Mouse (Mus musculus) heart, embryonic 12.5 days (tissue): ENCODE data around the gene Rps6ka5. TPM values are rescaled to one million over a fixed set of nuclear protein-coding genes. Genes with fewer than 3 reads are reported as not detected.
A peak's percentile ranks its signal among the peaks of the same experiment; 100 is the strongest.

Experiments
- ATAC-seq: fragments of 200-750 bp; cut with Nextera tagmentation; 2 replicates; pipeline ENCODE4 v1.8.0; 2017; ENCODE audit warnings: moderate TSS enrichment, moderate library complexity; ENCODE audit not compliant: insufficient number of reproducible peaks, low FRiP score
- H3K27ac ChIP-seq: fragments of 300-500 bp; sonication (generic); 2 replicates; pipeline ENCODE4 v1.5.1; 2016; ENCODE audit warnings: mild to moderate bottlenecking, moderate library complexity; ENCODE audit not compliant: poor library complexity, severe bottlenecking
- H3K27me3 ChIP-seq: fragments of 300-500 bp; sonication (generic); replicated peaks from 2 replicates; pipeline ENCODE4 v1.6.1; 2016; ENCODE audit warnings: mild to moderate bottlenecking, moderate library complexity
- H3K36me3 ChIP-seq: fragments of 300-500 bp; sonication (generic); 2 replicates; pipeline ENCODE4 v1.6.1; 2016; ENCODE audit warnings: mild to moderate bottlenecking, moderate library complexity
- H3K4me1 ChIP-seq: fragments of 300-500 bp; sonication (generic); replicated peaks from 2 replicates; pipeline ENCODE4 v1.6.1; 2016; ENCODE audit warnings: mild to moderate bottlenecking
- H3K4me2 ChIP-seq: fragments of 300-500 bp; sonication (generic); 2 replicates; pipeline ENCODE4 v1.6.1; 2016; ENCODE audit warnings: mild to moderate bottlenecking, moderate library complexity
- H3K4me3 ChIP-seq: fragments of 300-500 bp; sonication (generic); 2 replicates; pipeline ENCODE4 v1.5.1; 2016; ENCODE audit warnings: mild to moderate bottlenecking
- H3K9ac ChIP-seq: fragments of 300-500 bp; sonication (generic); 2 replicates; pipeline ENCODE4 v1.6.1; 2016; ENCODE audit warnings: mild to moderate bottlenecking, moderate library complexity
- H3K9me3 ChIP-seq: fragments of 300-500 bp; sonication (generic); replicated peaks from 2 replicates; pipeline ENCODE4 v1.6.1; 2016; ENCODE audit warnings: mild to moderate bottlenecking, moderate library complexity
- WGBS: fragments of 180-500 bp; shearing (Covaris S2); methylation state at CpG from one replicate; pipeline ENCODE4 v1.1.7; 2016; 5-methylcytosine and 5-hydroxymethylcytosine counted together
- polyA plus RNA-seq: library from polyadenylated mRNA; unstranded; fragments of >200 nt; fragmentation: Nextera tagmentation; extraction: Ambion mirVana; gene quantifications from 2 replicates; pipeline ENCODE4 v1.2.1, GENCODE M21; 2016

Gene Rps6ka5
- polyA plus RNA-seq, 1 experiment from 2014 or later = 5.4 TPM

GRCm38 (mm10) chr12:100515493-100515892, 211.3 kb downstream of the Rps6ka5 start:
- Histone ChIP-seq H3K9ac (no peak overlapping the region), H3K27ac (no peak overlapping the region), H3K4me1 (peaks cover 44% of the 10 kb centered on the region), H3K27me3 (no peaks in the 10 kb centered on the region), H3K4me2 (no peak overlapping the region), H3K9me3 (no peaks in the 10 kb centered on the region), H3K36me3 (peaks cover 20% of the 10 kb centered on the region), H3K4me3 (no peak overlapping the region)
- 78% methylated on average over 4 of the region's 4 CpGs for WGBS
- no peak for ATAC-seq

DNA sequence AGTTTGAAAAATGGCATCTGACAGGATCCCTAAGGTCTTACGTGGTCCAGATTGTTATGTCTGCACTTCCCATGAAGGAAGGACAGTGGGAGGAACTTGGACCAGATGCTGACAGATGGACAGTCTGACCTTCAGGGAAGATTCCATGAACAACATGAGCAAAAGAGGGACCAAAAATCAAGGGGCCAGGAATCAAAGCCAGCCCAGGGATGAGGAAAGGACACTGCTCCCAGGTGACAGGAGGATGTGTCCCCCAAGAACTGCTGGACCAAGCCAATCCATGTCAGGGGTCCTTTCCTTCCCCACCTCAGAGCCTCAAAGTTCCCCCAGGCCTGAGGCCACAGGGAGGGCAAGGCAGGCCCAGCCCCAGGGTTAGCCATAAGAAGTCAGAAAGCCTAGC, 212.2 kb downstream of the Rps6ka5 start:
- Histone ChIP-seq H3K9ac (no peak overlapping the region), H3K4me2 (no peak overlapping the region), H3K4me1 (peaks cover 49% of the 10 kb centered on the region), H3K27ac (no peak overlapping the region), H3K27me3 (no peaks in the 10 kb centered on the region), H3K4me3 (no peak overlapping the region), H3K9me3 (no peaks in the 10 kb centered on the region), H3K36me3 (peaks cover 22% of the 10 kb centered on the region)
- no peak for ATAC-seq
- 69% methylated on average over 1 of the region's 1 CpGs for WGBS

- H3K4me1 ChIP-seq = peaks cover 42% of the 10 kb centered on the region
- H3K27me3 ChIP-seq = no peaks in the 10 kb centered on the region
- H3K36me3 ChIP-seq = peaks cover 22% of the 10 kb centered on the region
- no peak overlapping the region for H3K4me3 ChIP-seq
- H3K4me2 ChIP-seq = no peak overlapping the region
- ATAC-seq = no peak
- 74% methylated on average over 5 of the region's 5 CpGs for WGBS
- H3K9me3 ChIP-seq = no peaks in the 10 kb centered on the region
- H3K27ac ChIP-seq = 0 out of 2 replicates have a peak overlapping the region, but pooled peaks have one; percentile 1
- peak overlapping the region; percentile 4; the same call in 1 of the 2 replicates for H3K9ac ChIP-seq
Measured at GRCm38 (mm10) chr12:100513131-100513530, 213.7 kb downstream of the Rps6ka5 start.

DNA sequence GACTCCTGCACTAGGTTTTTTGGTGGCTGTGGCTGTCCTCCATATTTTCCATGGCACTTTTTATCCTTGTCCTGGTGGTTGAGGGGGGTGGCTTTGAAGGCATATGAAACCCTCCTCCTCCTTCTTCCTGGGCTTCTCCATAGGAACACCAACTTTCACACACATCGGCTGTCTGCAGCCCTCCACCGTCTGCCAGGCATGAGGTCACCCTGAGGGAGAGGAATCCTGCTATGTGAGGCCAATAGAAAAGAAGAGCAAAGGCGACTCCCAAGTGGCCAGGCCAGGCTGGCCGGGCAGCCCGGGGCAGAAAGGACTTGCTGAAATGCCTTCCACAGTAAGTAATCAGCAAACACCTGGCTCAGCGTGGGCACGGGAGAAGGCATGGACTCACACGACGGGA, 214.1 kb downstream of the Rps6ka5 start:
- H3K27ac ChIP-seq = 0 out of 2 replicates have a peak overlapping the region, but pooled peaks have one; percentile 1
- peaks cover 42% of the 10 kb centered on the region for H3K4me1 ChIP-seq
- WGBS = 56% methylated on average over 9 of the region's 9 CpGs
- H3K9ac ChIP-seq = no peak overlapping the region
- H3K4me3 ChIP-seq = no peak overlapping the region
- H3K4me2 ChIP-seq = no peak overlapping the region
- ATAC-seq = no peak
- no peaks in the 10 kb centered on the region for H3K9me3 ChIP-seq
- H3K36me3 ChIP-seq = peaks cover 22% of the 10 kb centered on the region
- H3K27me3 ChIP-seq = no peaks in the 10 kb centered on the region

DNA sequence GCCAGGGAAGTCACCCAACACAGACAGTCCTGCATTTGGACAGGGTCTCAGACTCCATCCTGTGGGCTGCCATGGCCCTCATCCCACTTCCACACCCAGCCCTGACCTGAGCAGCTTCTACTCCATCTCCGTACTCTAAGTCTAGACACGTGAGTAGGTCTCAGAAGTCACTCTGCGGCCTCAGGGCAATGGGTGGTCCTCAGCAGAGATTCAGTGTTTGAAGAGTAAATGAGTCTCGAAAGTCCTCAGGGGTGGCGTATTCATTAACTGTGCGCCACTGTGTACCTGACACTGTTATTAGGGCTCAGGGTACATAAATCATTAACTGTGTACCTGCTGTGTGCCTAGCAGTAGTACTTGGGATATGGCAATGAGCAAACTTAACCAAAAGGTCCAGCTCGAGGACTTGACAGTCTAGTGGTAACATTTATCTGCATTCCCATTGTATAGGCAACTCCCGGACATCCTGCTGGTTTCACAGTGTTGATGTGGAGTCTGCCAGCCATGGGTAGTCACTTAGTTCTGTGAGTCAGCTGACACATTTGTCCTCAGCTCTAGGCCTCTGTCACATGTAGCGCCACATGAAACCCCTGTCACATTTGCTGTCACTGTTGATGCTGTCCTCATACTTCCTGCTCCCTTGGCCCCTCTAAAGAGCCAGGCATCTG, 217.0 kb downstream of the Rps6ka5 start:
- Histone ChIP-seq H3K9ac (no peak overlapping the region), H3K27me3 (no peaks in the 10 kb centered on the region), H3K4me1 (peaks cover 32% of the 10 kb centered on the region), H3K9me3 (no peaks in the 10 kb centered on the region), H3K4me3 (no peak overlapping the region), H3K27ac (no peak overlapping the region), H3K36me3 (peaks cover 22% of the 10 kb centered on the region), H3K4me2 (no peak overlapping the region)
- 82% methylated on average over 9 of the region's 9 CpGs for WGBS
- ATAC-seq = no peak

GRCm38 (mm10) chr12:100508668-100509067, 218.1 kb downstream of the Rps6ka5 start:
- no peak overlapping the region for H3K27ac ChIP-seq
- H3K9ac ChIP-seq = no peak overlapping the region
- no peak for ATAC-seq

GRCm38 (mm10) chr12:100505484-100505883, 221.3 kb downstream of the Rps6ka5 start:
- Histone ChIP-seq H3K4me1 (peaks cover 51% of the 10 kb centered on the region), H3K27ac (no peak overlapping the region), H3K27me3 (no peaks in the 10 kb centered on the region), H3K36me3 (peaks cover 2% of the 10 kb centered on the region; the same call in 1 of the 2 replicates), H3K4me3 (no peak overlapping the region), H3K4me2 (no peak overlapping the region), H3K9me3 (no peaks in the 10 kb centered on the region), H3K9ac (no peak overlapping the region)
- WGBS = 84% methylated on average over 1 of the region's 1 CpGs
- no peak for ATAC-seq

More at GRCm38 (mm10) chr12:100508668-100509067, 218.1 kb downstream of the Rps6ka5 start:
- no peaks in the 10 kb centered on the region for H3K27me3 ChIP-seq
- no peak overlapping the region for H3K4me3 ChIP-seq
- H3K36me3 ChIP-seq = peaks cover 20% of the 10 kb centered on the region
- H3K4me2 ChIP-seq = no peak overlapping the region
- H3K9me3 ChIP-seq = no peaks in the 10 kb centered on the region
- 63% methylated on average over 5 of the region's 5 CpGs for whole genome bisulfite sequencing
- peaks cover 43% of the 10 kb centered on the region for H3K4me1 ChIP-seq

DNA sequence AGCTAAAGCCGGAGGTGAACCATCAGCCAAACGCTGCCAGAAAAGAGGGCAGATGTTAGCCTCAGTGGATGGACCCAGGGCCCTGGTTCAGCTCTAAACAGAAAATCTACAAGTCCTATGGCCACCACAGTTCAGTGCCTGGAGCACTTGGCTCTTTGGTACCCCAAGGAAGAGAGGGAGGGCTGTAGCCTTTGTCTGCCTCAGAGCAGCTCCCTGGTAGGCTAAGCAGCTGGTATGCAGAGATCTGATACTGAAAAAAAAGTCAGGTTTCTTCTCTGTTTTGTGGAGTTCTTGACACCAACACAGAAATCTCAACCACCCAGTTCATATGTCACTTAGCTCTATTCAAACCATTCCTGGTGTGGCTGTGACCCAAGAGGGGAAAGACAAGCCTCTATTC, 222.2 kb downstream of the Rps6ka5 start:
- no peak overlapping the region for H3K27ac ChIP-seq
- WGBS = 84% methylated on average over 2 of the region's 2 CpGs
- no peaks in the 10 kb centered on the region for H3K9me3 ChIP-seq
- ATAC-seq = no peak
- H3K4me2 ChIP-seq = no peak overlapping the region
- no peaks in the 10 kb centered on the region for H3K27me3 ChIP-seq
- no peak overlapping the region for H3K4me3 ChIP-seq
- no peak overlapping the region for H3K9ac ChIP-seq
- H3K4me1 ChIP-seq = peaks cover 42% of the 10 kb centered on the region
- H3K36me3 ChIP-seq = peaks cover 5% of the 10 kb centered on the region

- Histone ChIP-seq H3K36me3 (peaks cover 14% of the 10 kb centered on the region), H3K4me2 (no peak overlapping the region), H3K9ac (no peak overlapping the region), H3K4me3 (no peak overlapping the region), H3K9me3 (no peaks in the 10 kb centered on the region), H3K27ac (no peak overlapping the region), H3K27me3 (no peaks in the 10 kb centered on the region), H3K4me1 (peaks cover 36% of the 10 kb centered on the region)
- no peak for ATAC-seq
- WGBS = 72% methylated on average over 4 of the region's 4 CpGs
Measured at GRCm38 (mm10) chr12:100503659-100504058, 223.1 kb downstream of the Rps6ka5 start.

DNA sequence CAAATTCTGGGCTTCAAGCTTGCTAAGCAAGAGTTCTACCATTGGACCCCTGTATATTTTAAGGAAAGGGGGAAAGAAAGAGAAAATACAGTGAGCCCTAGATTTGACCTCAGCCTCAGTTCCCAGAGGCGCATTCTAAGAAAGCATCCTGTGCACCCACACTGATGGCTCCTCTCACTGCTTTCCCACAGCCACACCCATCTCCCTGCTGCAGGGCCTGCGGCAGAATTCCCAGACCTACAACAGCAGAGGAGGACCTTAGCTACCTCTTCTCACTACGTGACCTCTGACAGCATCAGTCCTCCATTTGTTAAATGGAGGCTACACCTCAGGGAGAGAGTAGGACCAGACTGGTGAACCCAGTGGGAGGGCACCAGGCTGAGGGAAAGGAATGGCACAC, 224.2 kb downstream of the Rps6ka5 start:
- Histone ChIP-seq H3K4me2 (no peak overlapping the region), H3K27me3 (no peaks in the 10 kb centered on the region), H3K4me3 (no peak overlapping the region), H3K4me1 (peaks cover 36% of the 10 kb centered on the region), H3K9ac (no peak overlapping the region), H3K9me3 (no peaks in the 10 kb centered on the region), H3K36me3 (peaks cover 24% of the 10 kb centered on the region), H3K27ac (no peak overlapping the region)
- no peak for ATAC-seq
- WGBS = 82% methylated on average over 3 of the region's 3 CpGs

- no peaks in the 10 kb centered on the region for H3K9me3 ChIP-seq
- no peak overlapping the region for H3K27ac ChIP-seq
- 63% methylated on average over 4 of the region's 4 CpGs for WGBS
- peaks cover 36% of the 10 kb centered on the region for H3K36me3 ChIP-seq
- no peaks in the 10 kb centered on the region for H3K27me3 ChIP-seq
- H3K4me1 ChIP-seq = peaks cover 36% of the 10 kb centered on the region
- no peak overlapping the region for H3K4me2 ChIP-seq
- H3K9ac ChIP-seq = no peak overlapping the region
- no peak overlapping the region for H3K4me3 ChIP-seq
- no peak for ATAC-seq
Measured at GRCm38 (mm10) chr12:100501261-100501660, 225.5 kb downstream of the Rps6ka5 start.

GRCm38 (mm10) chr12:100499469-100499868, 227.3 kb downstream of the Rps6ka5 start:
- no peak for ATAC-seq
- Histone ChIP-seq H3K27me3 (no peaks in the 10 kb centered on the region), H3K36me3 (peaks cover 51% of the 10 kb centered on the region), H3K4me3 (no peak overlapping the region), H3K9ac (no peak overlapping the region), H3K9me3 (no peaks in the 10 kb centered on the region), H3K4me1 (peaks cover 28% of the 10 kb centered on the region), H3K4me2 (no peak overlapping the region), H3K27ac (no peak overlapping the region)
- 87% methylated on average over 13 of the region's 13 CpGs for WGBS
